Mouse (Mus musculus) midbrain, embryonic 10.5 days (tissue): ENCODE measurements around the gene Fcgr3. TPM values are rescaled to one million over a fixed set of nuclear protein-coding genes. Genes with fewer than 3 reads are reported as not detected.

ENCODE experiments used
- DNase-seq: peaks from one replicate; pipeline ENCODE4 v3.0.0-alpha.2; 2017; ENCODE audit warnings: low spot score
- H3K27ac ChIP-seq: fragments of 300-500 bp; sonication (generic); replicated peaks from 2 replicates; pipeline ENCODE4 v1.5.1; 2016; ENCODE audit warnings: mild to moderate bottlenecking
- H3K27me3 ChIP-seq: fragments of 300-500 bp; sonication (generic); 2 replicates; pipeline ENCODE4 v1.6.1; 2016; ENCODE audit warnings: low read depth, mild to moderate bottlenecking; ENCODE audit not compliant: poor library complexity, severe bottlenecking
- H3K36me3 ChIP-seq: fragments of 300-500 bp; sonication (generic); 2 replicates; pipeline ENCODE4 v1.6.1; 2016; ENCODE audit warnings: mild to moderate bottlenecking, moderate library complexity
- H3K4me1 ChIP-seq: fragments of 300-500 bp; sonication (generic); 2 replicates; pipeline ENCODE4 v1.6.1; 2016
- H3K4me3 ChIP-seq: fragments of 300-500 bp; sonication (generic); 2 replicates; pipeline ENCODE4 v1.5.1; 2016; ENCODE audit warnings: mild to moderate bottlenecking, moderate library complexity
- H3K9me3 ChIP-seq: fragments of 300-500 bp; sonication (generic); replicated peaks from 2 replicates; pipeline ENCODE4 v1.6.1; 2016; ENCODE audit warnings: mild to moderate bottlenecking
- WGBS: fragments of 180-500 bp; shearing (Covaris S2); methylation state at CpG from one replicate; pipeline ENCODE4 v1.1.7; 2016; 5-methylcytosine and 5-hydroxymethylcytosine counted together
- polyA plus RNA-seq: library from polyadenylated mRNA; unstranded; fragments of >200 nt; fragmentation: Nextera tagmentation; extraction: Ambion mirVana; gene quantifications from 2 replicates; pipeline ENCODE4 v1.2.1, GENCODE M21; 2016

The Fcgr3 gene
- polyA plus RNA-seq, 1 experiment from 2014 or later: 5.5 TPM

- WGBS: 90% methylated on average over 7 of the region's 7 CpGs
- peaks cover 19% of the 10 kb centered on the region for H3K4me1 ChIP-seq
- DNase-seq: no peak
- H3K36me3 ChIP-seq: no peaks in the 10 kb centered on the region
- H3K27ac ChIP-seq: no peak overlapping the region
- peaks cover 19% of the 10 kb centered on the region for H3K27me3 ChIP-seq
- no peak overlapping the region for H3K4me3 ChIP-seq
- no peaks in the 10 kb centered on the region for H3K9me3 ChIP-seq
Observed at GRCm38 (mm10) chr1:171039880-171040279, 24.9 kb downstream of the Fcgr3 start.

DNA sequence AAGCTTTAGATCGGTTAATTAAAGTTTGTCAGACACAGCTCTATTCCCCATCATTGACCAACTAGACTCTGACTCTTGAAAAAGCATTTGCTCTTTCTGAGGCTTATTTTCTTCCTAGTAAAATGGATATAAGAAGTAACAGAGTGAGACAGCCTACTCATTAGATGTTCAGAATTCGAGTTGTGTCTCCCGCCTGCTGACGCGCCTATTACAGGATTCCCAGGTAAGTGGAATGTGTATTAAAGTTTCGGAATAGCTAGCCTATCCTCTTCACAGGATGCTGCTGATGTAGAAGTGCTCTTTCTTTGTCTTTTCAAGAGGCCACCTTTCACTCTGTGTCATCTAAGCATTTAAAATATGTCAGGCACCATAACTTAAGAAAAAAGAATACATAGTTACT, 25.6 kb downstream of the Fcgr3 start:
- Histone ChIP-seq H3K36me3 (no peaks in the 10 kb centered on the region), H3K4me3 (peak overlapping the region; percentile 90; the same call in 1 of the 2 replicates), H3K4me1 (peaks cover 26% of the 10 kb centered on the region), H3K9me3 (no peaks in the 10 kb centered on the region), H3K27me3 (peaks cover 25% of the 10 kb centered on the region), H3K27ac (no peak overlapping the region)
- 74% methylated on average over 6 of the region's 6 CpGs for whole genome bisulfite sequencing
- no peak for DNase-seq

DNA sequence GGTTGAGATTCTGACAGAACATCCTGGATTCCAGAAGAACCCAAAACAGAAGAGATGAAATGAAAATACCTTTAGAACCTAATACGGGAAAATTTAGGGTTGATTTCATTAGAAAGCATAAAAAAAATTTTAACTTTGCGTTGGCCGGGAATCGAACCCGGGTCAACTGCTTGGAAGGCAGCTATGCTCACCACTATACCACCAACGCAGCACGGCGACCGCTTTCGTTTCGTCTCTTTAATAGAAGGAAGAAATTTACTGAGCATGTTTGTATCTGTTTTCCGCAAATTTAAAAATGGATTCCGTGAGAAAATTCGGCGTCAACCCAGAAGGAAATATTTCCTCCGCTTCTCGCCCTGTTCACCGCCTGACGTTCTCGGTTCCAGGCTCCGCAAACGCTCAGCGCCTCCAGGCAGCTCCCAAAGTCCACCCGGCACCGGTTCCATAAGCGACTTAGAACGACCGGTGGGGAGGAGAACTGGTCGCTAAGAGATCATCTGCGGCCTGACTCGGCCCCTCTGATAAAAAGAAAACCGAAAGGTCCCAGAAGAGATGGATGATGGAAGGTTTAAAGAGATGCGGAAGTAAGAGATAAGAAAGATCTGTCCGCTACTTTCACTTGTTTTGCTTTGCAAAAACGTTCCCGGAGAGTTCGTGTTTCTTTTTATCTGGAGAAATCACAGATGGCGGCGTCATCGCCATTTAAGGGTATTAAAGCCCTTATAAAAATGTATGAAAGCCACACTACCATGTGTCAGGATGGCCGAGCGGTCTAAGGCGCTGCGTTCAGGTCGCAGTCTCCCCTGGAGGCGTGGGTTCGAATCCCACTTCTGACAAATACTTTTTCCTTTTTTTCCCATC, 26.6 kb downstream of the Fcgr3 start:
- H3K4me3 ChIP-seq: peak overlapping the region; percentile 90
- no peaks in the 10 kb centered on the region for H3K9me3 ChIP-seq
- peaks cover 28% of the 10 kb centered on the region for H3K4me1 ChIP-seq
- DNase-seq: peak; percentile 88
- no peaks in the 10 kb centered on the region for H3K36me3 ChIP-seq
- under 1% methylated on average over 47 of the region's 47 CpGs for WGBS
- peak overlapping the region; percentile 81 for H3K27ac ChIP-seq
- H3K27me3 ChIP-seq: peaks cover 31% of the 10 kb centered on the region

- no peaks in the 10 kb centered on the region for H3K9me3 ChIP-seq
- WGBS: 3% methylated on average over 22 of the region's 22 CpGs
- H3K27me3 ChIP-seq: peaks cover 45% of the 10 kb centered on the region
- no peaks in the 10 kb centered on the region for H3K36me3 ChIP-seq
- H3K27ac ChIP-seq: no peak overlapping the region
- H3K4me1 ChIP-seq: peaks cover 32% of the 10 kb centered on the region
- DNase-seq: peak; percentile 60
- peak overlapping the region; percentile 90 for H3K4me3 ChIP-seq
Observed at GRCm38 (mm10) chr1:171036550-171037324, 28.0 kb downstream of the Fcgr3 start.

- Histone ChIP-seq H3K4me3 (peak overlapping the region; percentile 70; the same call in 1 of the 2 replicates), H3K9me3 (no peaks in the 10 kb centered on the region), H3K27ac (no peak overlapping the region), H3K36me3 (no peaks in the 10 kb centered on the region), H3K27me3 (peaks cover 56% of the 10 kb centered on the region), H3K4me1 (peaks cover 32% of the 10 kb centered on the region)
- no peak for DNase-seq
- 56% methylated on average over 11 of the region's 11 CpGs for WGBS
Observed at GRCm38 (mm10) chr1:171035611-171036010, 29.1 kb downstream of the Fcgr3 start.

DNA sequence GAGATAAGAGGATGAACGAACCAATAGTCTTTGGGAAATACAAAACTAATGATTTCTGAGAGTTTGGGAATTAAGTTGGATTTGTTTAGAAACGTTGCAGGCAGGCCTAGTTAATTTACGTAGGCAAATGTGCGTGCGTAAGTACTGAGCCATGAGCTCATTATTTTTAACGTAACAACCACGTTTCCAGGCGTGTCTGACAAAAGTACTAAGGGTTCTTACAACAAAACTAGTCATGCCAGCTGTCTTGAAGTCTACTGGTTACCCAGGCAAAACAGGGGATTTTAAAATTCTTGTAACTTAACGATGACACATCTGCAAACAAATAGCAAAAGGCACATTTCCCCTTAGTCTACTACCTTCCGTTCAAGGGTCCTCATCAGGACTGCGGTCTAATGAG, 30.5 kb downstream of the Fcgr3 start:
- peaks cover 65% of the 10 kb centered on the region for H3K27me3 ChIP-seq
- WGBS: 8% methylated on average over 11 of the region's 11 CpGs
- no peaks in the 10 kb centered on the region for H3K36me3 ChIP-seq
- DNase-seq: peak; percentile 23
- H3K4me1 ChIP-seq: peaks cover 32% of the 10 kb centered on the region
- peak overlapping the region; percentile 70 for H3K4me3 ChIP-seq
- no peak overlapping the region for H3K27ac ChIP-seq
- no peaks in the 10 kb centered on the region for H3K9me3 ChIP-seq

- Histone ChIP-seq H3K27me3 (peaks cover 68% of the 10 kb centered on the region), H3K36me3 (no peaks in the 10 kb centered on the region), H3K4me3 (peak overlapping the region; percentile 70), H3K9me3 (no peaks in the 10 kb centered on the region), H3K4me1 (peaks cover 32% of the 10 kb centered on the region), H3K27ac (no peak overlapping the region)
- under 1% methylated on average over 20 of the region's 20 CpGs for WGBS
- DNase-seq: peak; percentile 89
Observed at GRCm38 (mm10) chr1:171033756-171034155, 31.0 kb downstream of the Fcgr3 start.

DNA sequence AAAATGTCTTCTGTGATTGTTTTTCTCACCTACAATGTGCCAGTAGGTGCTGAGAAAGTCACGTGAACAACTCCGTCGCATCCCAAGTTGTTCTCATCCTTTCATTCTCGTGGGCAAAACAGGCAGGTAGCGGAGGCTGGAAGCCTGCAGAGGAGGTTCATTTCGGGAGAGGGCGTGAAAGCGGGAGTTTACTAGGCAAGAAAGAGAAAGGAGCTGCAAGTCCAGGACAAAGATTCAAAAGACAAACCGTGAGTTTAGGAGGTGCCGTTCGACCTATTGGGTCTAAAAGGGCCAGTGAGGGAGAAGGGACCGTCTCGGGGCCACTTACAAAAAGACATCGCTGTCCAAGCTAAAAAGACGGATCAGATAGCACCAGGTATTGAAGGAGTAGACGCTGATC, 31.5 kb downstream of the Fcgr3 start:
- peak; percentile 44 for DNase-seq
- H3K27ac ChIP-seq: no peak overlapping the region
- H3K4me3 ChIP-seq: peak overlapping the region; percentile 70
- no peaks in the 10 kb centered on the region for H3K36me3 ChIP-seq
- H3K27me3 ChIP-seq: peaks cover 68% of the 10 kb centered on the region
- WGBS: under 1% methylated on average over 16 of the region's 16 CpGs
- H3K4me1 ChIP-seq: peaks cover 32% of the 10 kb centered on the region
- H3K9me3 ChIP-seq: no peaks in the 10 kb centered on the region

- no peaks in the 10 kb centered on the region for H3K36me3 ChIP-seq
- H3K4me1 ChIP-seq: peaks cover 32% of the 10 kb centered on the region
- H3K4me3 ChIP-seq: peak overlapping the region; percentile 70
- peaks cover 68% of the 10 kb centered on the region for H3K27me3 ChIP-seq
- WGBS: 7% methylated on average over 10 of the region's 10 CpGs
- no peak for DNase-seq
- no peak overlapping the region for H3K27ac ChIP-seq
- H3K9me3 ChIP-seq: no peaks in the 10 kb centered on the region
Observed at GRCm38 (mm10) chr1:171032691-171033090, 32.0 kb downstream of the Fcgr3 start.

DNA sequence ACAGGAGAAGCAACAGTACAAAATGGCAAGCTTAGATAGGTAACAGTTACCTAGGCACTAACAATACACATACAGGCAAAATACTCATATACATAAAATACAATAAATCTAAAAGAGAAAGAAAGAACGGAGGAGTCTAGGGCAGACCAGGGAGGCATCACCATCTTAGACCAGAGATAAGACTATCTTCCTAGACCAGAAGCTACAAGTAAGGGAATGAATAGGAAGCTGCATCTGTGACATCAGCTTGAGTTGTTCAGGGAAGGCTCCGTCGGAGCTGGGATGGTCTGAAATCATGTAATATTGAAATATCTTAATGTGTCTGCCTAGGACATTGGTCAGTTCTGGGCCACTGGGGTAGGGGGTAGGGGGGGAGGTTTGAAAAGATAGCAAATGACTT, 33.0 kb downstream of the Fcgr3 start:
- H3K4me1 ChIP-seq: peaks cover 29% of the 10 kb centered on the region
- peaks cover 68% of the 10 kb centered on the region for H3K27me3 ChIP-seq
- H3K4me3 ChIP-seq: no peak overlapping the region
- H3K27ac ChIP-seq: no peak overlapping the region
- no peaks in the 10 kb centered on the region for H3K9me3 ChIP-seq
- 87% methylated on average over 3 of the region's 3 CpGs for WGBS
- no peaks in the 10 kb centered on the region for H3K36me3 ChIP-seq
- DNase-seq: no peak

- Histone ChIP-seq H3K9me3 (no peaks in the 10 kb centered on the region), H3K27me3 (no peaks in the 10 kb centered on the region), H3K27ac (no peak overlapping the region), H3K4me1 (no peaks in the 10 kb centered on the region), H3K4me3 (no peak overlapping the region), H3K36me3 (no peaks in the 10 kb centered on the region)
- 86% methylated on average over 7 of the region's 7 CpGs for WGBS
- no peak for DNase-seq
Observed at GRCm38 (mm10) chr1:171019311-171019950, 45.3 kb downstream of the Fcgr3 start.

DNA sequence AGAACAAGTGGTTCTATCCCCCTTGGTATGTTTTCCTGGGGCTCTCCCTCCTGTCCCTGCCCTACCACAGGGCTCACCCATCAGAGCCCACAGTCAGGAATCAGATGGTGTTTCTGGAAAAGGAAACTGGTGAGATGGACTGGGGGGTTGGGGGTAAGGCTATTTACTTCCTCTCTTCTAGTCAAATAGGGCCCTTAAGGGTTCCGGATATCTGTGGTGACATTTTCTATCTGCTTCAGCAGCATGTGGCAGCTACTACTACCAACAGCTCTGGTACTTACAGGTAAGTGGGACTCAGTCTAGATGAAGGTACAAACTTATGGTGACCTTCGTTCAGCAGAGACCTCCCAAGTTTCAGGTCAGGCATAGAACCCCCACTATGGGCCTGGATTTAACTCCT, 46.0 kb downstream of the Fcgr3 start, which contains the start of gene Fcgr4:
Gene Fcgr4 (plus strand): TSS at position 184 of the 400 bp plus-strand sequence.
- no peaks in the 10 kb centered on the region for H3K36me3 ChIP-seq
- WGBS: 89% methylated on average over 2 of the region's 2 CpGs
- no peak for DNase-seq
- H3K27me3 ChIP-seq: no peaks in the 10 kb centered on the region
- no peaks in the 10 kb centered on the region for H3K4me1 ChIP-seq
- no peak within 1 kb of the TSS for H3K4me3 ChIP-seq
- H3K27ac ChIP-seq: no peak within 1 kb of the TSS
- no peaks in the 10 kb centered on the region for H3K9me3 ChIP-seq
